25 mouse cellular contexts compared by ENCODE assay signal in genomic region chr10:67493556-67493955, GRCm38 (mm10). TPM values are rescaled to one million over a fixed set of nuclear protein-coding genes. Genes with fewer than 3 reads are reported as not detected.
A peak's percentile ranks its signal among the peaks of the same experiment; 100 is the strongest.
DNase-seq lines count a peak whose midpoint lies in the region; ATAC-seq and TF ChIP-seq lines count a peak whose summit lies in the region.
"Had no signal": no experiment of that assay in that cellular context is flagged by ENCODE, and none has a peak within 500 bp of the region (broad histone marks: within the 10 kb centered on the region; RNA-seq: fewer than 3 reads in every experiment).

No protein-coding gene starts in this region.

- no peaks in the 10 kb centered on the region for H3K79me2 ChIP-seq in CH12.LX (replicated peaks; ENCODE audit: control insufficient read depth, extremely low read depth, insufficient read depth, poor library complexity, severe bottlenecking)

- H3K9ac ChIP-seq in CH12.LX (ENCODE audit: insufficient read depth, low read depth), result no peak overlapping the region
- H3K9ac ChIP-seq in liver, embryonic 11.5 days (ENCODE audit: low read depth, low read length), result no peak overlapping the region
- no peak overlapping the region for H3K9ac ChIP-seq in hindbrain, embryonic 14.5 days
- H3K9ac ChIP-seq: forebrain, embryonic 13.5 days; limb, embryonic 12.5 days; midbrain, embryonic 12.5 days; neural tube, embryonic 13.5 days had no signal

- no peak for TF ChIP-seq RAD21 in CH12.LX (IDR thresholded peaks at IDR 0.05; ENCODE audit: low read depth, low read length)

- H3K36me3 ChIP-seq in CH12.LX (replicated peaks in 1 of 2; ENCODE audit: control insufficient read depth in 1 of 2, insufficient read depth in 1 of 2, low read length in 1 of 2), result no peaks in the 10 kb centered on the region
- H3K36me3 ChIP-seq in liver, embryonic 11.5 days (ENCODE audit: control insufficient read depth, insufficient read depth, low read length), result no peaks in the 10 kb centered on the region
- H3K36me3 ChIP-seq in hindbrain, embryonic 14.5 days (replicated peaks; ENCODE audit: control insufficient read depth, insufficient read depth), result no peaks in the 10 kb centered on the region
- H3K36me3 ChIP-seq: G1E; hindbrain, embryonic 10.5 days; limb, embryonic 12.5 days; midbrain, embryonic 12.5 days; neural tube, embryonic 13.5 days had no signal

- TF ChIP-seq CTCF in CH12.LX (conservative IDR thresholded peaks at IDR 0.05 in 1 of 2, IDR thresholded peaks at IDR 0.05 in 1 of 2; ENCODE audit: low read depth in 2 of 2, low read length in 2 of 2), result no peak

- ATAC-seq in liver, embryonic 11.5 days (replicated peaks; ENCODE audit: low FRiP score), result no peak
- ATAC-seq in hindbrain, embryonic 14.5 days (ENCODE audit: low FRiP score), result no peak
- ATAC-seq: forebrain, embryonic 13.5 days; hindbrain, embryonic 16.5 days; intestine, embryonic 16.5 days; Patski had no signal

- peak overlapping the region; percentile 29; the same call in 1 of the 2 replicates for H3K4me2 ChIP-seq in CH12.LX (ENCODE audit: insufficient read depth, low read depth, poor library complexity, severe bottlenecking)
- H3K4me2 ChIP-seq in liver, embryonic 11.5 days, result no peak overlapping the region
- no peak overlapping the region for H3K4me2 ChIP-seq in hindbrain, embryonic 14.5 days (replicated peaks)
- H3K4me2 ChIP-seq: forebrain, embryonic 13.5 days; limb, embryonic 12.5 days; midbrain, embryonic 12.5 days; neural tube, embryonic 13.5 days had no signal

- WGBS in liver, embryonic 11.5 days, result 68% methylated on average over 8 of the region's 8 CpGs
- WGBS in hindbrain, embryonic 14.5 days, result 73% methylated on average over 8 of the region's 8 CpGs

- H3K27ac ChIP-seq in CH12.LX (ENCODE audit: insufficient read depth, low read depth), result no peak overlapping the region
- H3K27ac ChIP-seq in liver, embryonic 11.5 days (ENCODE audit: low read depth, low read length), result no peak overlapping the region
- H3K27ac ChIP-seq in hindbrain, embryonic 14.5 days, result no peak overlapping the region
- H3K27ac ChIP-seq: forebrain, embryonic 13.5 days; hindbrain, embryonic 10.5 days; kidney, postnatal 0 days; limb, embryonic 12.5 days; midbrain, embryonic 12.5 days; neural tube, embryonic 13.5 days had no signal

- no peak for TF ChIP-seq POLR2A in CH12.LX (IDR thresholded peaks at IDR 0.05; ENCODE audit: low read depth, low read length)

- no peak overlapping the region for H3K4me3 ChIP-seq in CH12.LX (replicated peaks in 1 of 3; ENCODE audit: low read depth in 2 of 3, low read length in 2 of 3, poor library complexity in 1 of 3)
- H3K4me3 ChIP-seq in liver, embryonic 11.5 days (ENCODE audit: low read depth, low read length), result no peak overlapping the region
- no peak overlapping the region for H3K4me3 ChIP-seq in hindbrain, embryonic 14.5 days (replicated peaks; ENCODE audit: low read length)
- H3K4me3 ChIP-seq: forebrain, embryonic 13.5 days; hindbrain, embryonic 10.5 days; limb, embryonic 12.5 days; megakaryocyte, embryonic 14.5 days; midbrain, embryonic 12.5 days; neural tube, embryonic 13.5 days had no signal

- no peaks in the 10 kb centered on the region for H3K9me3 ChIP-seq in CH12.LX (replicated peaks; ENCODE audit: low read length)
- no peaks in the 10 kb centered on the region for H3K9me3 ChIP-seq in liver, embryonic 11.5 days (ENCODE audit: control insufficient read depth, low read length)
- H3K9me3 ChIP-seq in hindbrain, embryonic 14.5 days (ENCODE audit: control insufficient read depth, low read length), result no peaks in the 10 kb centered on the region
- H3K9me3 ChIP-seq: forebrain, embryonic 13.5 days; G1E; hindbrain, embryonic 10.5 days; limb, embryonic 12.5 days; midbrain, embryonic 12.5 days; neural tube, embryonic 13.5 days had no signal

- peaks cover 18 to 54% of the 10 kb centered on the region in 2 experiments for H3K4me1 ChIP-seq in CH12.LX (ENCODE audit: control insufficient read depth in 1 of 2, insufficient read depth in 2 of 2)
- H3K4me1 ChIP-seq in liver, embryonic 11.5 days (replicated peaks; ENCODE audit: control insufficient read depth, insufficient read depth, low read length), result no peaks in the 10 kb centered on the region
- no peaks in the 10 kb centered on the region for H3K4me1 ChIP-seq in hindbrain, embryonic 14.5 days (replicated peaks; ENCODE audit: control insufficient read depth, insufficient read depth, low read length)
- H3K4me1 ChIP-seq: forebrain, embryonic 13.5 days; hindbrain, embryonic 10.5 days; limb, embryonic 12.5 days; megakaryocyte, embryonic 14.5 days; midbrain, embryonic 12.5 days; neural tube, embryonic 13.5 days had no signal

- in situ Hi-C loops in CH12.LX (cut with MboI; ENCODE audit: low pct_ligation_motif_present, low pct_unique_long_range_greater_than_20kb, low sequenced_read_pairs), result no loop called here

- H3K27me3 ChIP-seq in CH12.LX (replicated peaks), result no peaks in the 10 kb centered on the region
- H3K27me3 ChIP-seq in liver, embryonic 11.5 days (replicated peaks; ENCODE audit: control insufficient read depth, insufficient read depth, low read length), result no peaks in the 10 kb centered on the region
- H3K27me3 ChIP-seq in hindbrain, embryonic 14.5 days (ENCODE audit: control insufficient read depth, insufficient read depth, low read length), result no peaks in the 10 kb centered on the region
- H3K27me3 ChIP-seq: forebrain, embryonic 13.5 days; limb, embryonic 12.5 days; megakaryocyte, embryonic 14.5 days; midbrain, embryonic 12.5 days; neural tube, embryonic 13.5 days; Patski had no signal

- DNase-seq in 3T3-L1 (ENCODE audit: low read depth, low spot score), result peak; percentile 75
- DNase-seq in 416B (ENCODE audit: low read depth), result peak; percentile 60
- DNase-seq in CH12.LX (ENCODE audit: extremely low read depth), result no peak
- DNase-seq in brain, adult 2 months (ENCODE audit: low read depth, low spot score), result peak; percentile 56
- DNase-seq in liver, embryonic 11.5 days (ENCODE audit: low spot score), result no peak
- no peak for DNase-seq in right cerebral cortex, postnatal 10 days (ENCODE audit: low spot score in 2 of 2)
- DNase-seq in hindbrain, embryonic 14.5 days (ENCODE audit: low spot score), result no peak
- DNase-seq: cerebellum, adult 9-10 months; cerebellum, postnatal 36 days; gastrocnemius, postnatal 10 days; heart, postnatal 14 days; kidney, adult 8-10 months; lung, postnatal 4 days; thymus, postnatal 14 days had no signal

- dilution Hi-C loops in CH12.LX (cut with MboI; ENCODE audit: extremely low pct_ligation_motif_present, extremely low pct_unique_long_range_greater_than_20kb, low sequenced_read_pairs), result no loop called here

- TF ChIP-seq EP300 in CH12.LX (IDR thresholded peaks at IDR 0.05; ENCODE audit: low read length), result peak; percentile 16; the same call in 1 of the 2 replicates

TF ChIP-seq in CH12.LX, 34 proteins besides CTCF, POLR2A, EP300 and RAD21:
- TF ChIP-seq HCFC1 (IDR thresholded peaks at IDR 0.05; ENCODE audit: low read depth, low read length) (no peak), RCOR1 (conservative IDR thresholded peaks at IDR 0.05; ENCODE audit: low read depth, low read length) (0 out of 2 replicates have a peak, but pooled peaks have one; percentile 26), GABPA (IDR thresholded peaks at IDR 0.05; ENCODE audit: insufficient replicate concordance, low read depth, low read length) (no peak), UBTF (IDR thresholded peaks at IDR 0.05; ENCODE audit: low read depth, low read length) (no peak), ETS1 (conservative IDR thresholded peaks at IDR 0.05; ENCODE audit: low read depth, low read length) (no peak), PAX5 (IDR thresholded peaks at IDR 0.05; ENCODE audit: low read length) (no peak), MEF2A (IDR thresholded peaks at IDR 0.05; ENCODE audit: borderline replicate concordance, low read depth, low read length) (no peak), JUN (IDR thresholded peaks at IDR 0.05; ENCODE audit: insufficient read depth, low read depth, low read length) (no peak), ZKSCAN1 (IDR thresholded peaks at IDR 0.05; ENCODE audit: borderline replicate concordance, low read depth, low read length) (no peak), JUND (conservative IDR thresholded peaks at IDR 0.05; ENCODE audit: low read depth, low read length) (peak; percentile 38; the same call in 1 of the 2 replicates)

RNA-seq across cellular contexts. Expression of gene Egr2, which starts 41.7 kb away (rescaled TPM):
- 1.0 and 1.3 TPM in 2 replicates for total RNA-seq in CH12.LX (2012; rRNA removed)
- 4.7 and 5.7 TPM in 2 replicates for total RNA-seq in CH12.LX (2014; rRNA removed)
- 3.1 and 4.6 TPM in 2 replicates for polyA plus RNA-seq in CH12.LX (2012; ENCODE audit: insufficient read length, low read depth)
- 0.08 and 0.22 TPM in 2 replicates for polyA plus RNA-seq in liver, embryonic 11.5 days (2014; fragmentation: Nextera tagmentation; extraction: Ambion mirVana)
- polyA plus RNA-seq in hindbrain, embryonic 14.5 days (2014; fragmentation: Nextera tagmentation; extraction: Ambion mirVana), result 1.2 and 1.8 TPM in 2 replicates

RNA-seq across cellular contexts. Expression of gene Ado, which starts 55.2 kb away (rescaled TPM):
- total RNA-seq in CH12.LX (2012; rRNA removed) (14.6 and 14.8 TPM in 2 replicates), CH12.LX (2014; rRNA removed) (11.2 and 12.3 TPM in 2 replicates)
- 9.1 and 10.3 TPM in 2 replicates for polyA plus RNA-seq in CH12.LX (2012; ENCODE audit: insufficient read length, low read depth)
- 40.6 and 43.9 TPM in 2 replicates for polyA plus RNA-seq in liver, embryonic 11.5 days (2014; fragmentation: Nextera tagmentation; extraction: Ambion mirVana)
- 99.1 and 104 TPM in 2 replicates for polyA plus RNA-seq in hindbrain, embryonic 14.5 days (2014; fragmentation: Nextera tagmentation; extraction: Ambion mirVana)

Comparison
In these comparisons a context has a peak if more than half of its experiments do, and no peak if none do; other contexts are left out.
1. DNase-seq: peak in 3T3-L1 (single experiment), 416B (single experiment) and brain, adult 2 months (single experiment); none in CH12.LX (single experiment), liver, embryonic 11.5 days (single experiment), right cerebral cortex, postnatal 10 days (0 of 2) and hindbrain, embryonic 14.5 days (single experiment).